Mouse (Mus musculus) limb, embryonic 12.5 days (tissue): Measurements from ENCODE around the gene Gatad2b. TPM values are rescaled to one million over a fixed set of nuclear protein-coding genes. Genes with fewer than 3 reads are reported as not detected.

Experiments
- ATAC-seq: fragments of 200-750 bp; cut with Nextera tagmentation; 2 replicates; pipeline ENCODE4 v1.8.0; 2017; ENCODE audit warnings: low read depth, moderate TSS enrichment; ENCODE audit not compliant: insufficient number of reproducible peaks, insufficient read depth, low FRiP score, low TSS enrichment
- H3K27ac ChIP-seq: fragments of 300-500 bp; sonication (generic); 2 replicates; pipeline ENCODE4 v1.5.1; 2016; ENCODE audit warnings: mild to moderate bottlenecking, moderate library complexity
- H3K27me3 ChIP-seq: fragments of 300-500 bp; sonication (generic); 2 replicates; pipeline ENCODE4 v1.6.1; 2016; ENCODE audit warnings: mild to moderate bottlenecking, moderate library complexity
- H3K36me3 ChIP-seq: fragments of 300-500 bp; sonication (generic); 2 replicates; pipeline ENCODE4 v1.6.1; 2016; ENCODE audit warnings: mild to moderate bottlenecking, moderate library complexity
- H3K4me1 ChIP-seq: fragments of 300-500 bp; sonication (generic); replicated peaks from 2 replicates; pipeline ENCODE4 v1.6.1; 2016
- H3K4me2 ChIP-seq: fragments of 300-500 bp; sonication (generic); 2 replicates; pipeline ENCODE4 v1.6.1; 2016; ENCODE audit warnings: mild to moderate bottlenecking, moderate library complexity
- H3K4me3 ChIP-seq: fragments of 300-500 bp; sonication (generic); replicated peaks from 2 replicates; pipeline ENCODE4 v1.5.1; 2016; ENCODE audit warnings: mild to moderate bottlenecking
- H3K9ac ChIP-seq: fragments of 300-500 bp; sonication (generic); replicated peaks from 2 replicates; pipeline ENCODE4 v1.6.1; 2016; ENCODE audit warnings: mild to moderate bottlenecking, moderate library complexity
- H3K9me3 ChIP-seq: fragments of 300-500 bp; sonication (generic); 2 replicates; pipeline ENCODE4 v1.6.1; 2016; ENCODE audit warnings: mild to moderate bottlenecking, moderate library complexity
- WGBS: fragments of 180-500 bp; shearing (Covaris S2); methylation state at CpG from one replicate; pipeline ENCODE4 v1.1.7; 2016; 5-methylcytosine and 5-hydroxymethylcytosine counted together
- microRNA-seq: library from miRNA; unstranded; fragments of <30 nt; microRNA quantifications from one replicate; pipeline ENCODE4, GENCODE M21; 2017
- polyA plus RNA-seq: library from polyadenylated mRNA; unstranded; fragments of >200 nt; fragmentation: Nextera tagmentation; extraction: Ambion mirVana; gene quantifications from 2 replicates; pipeline ENCODE4 v1.2.1, GENCODE M21; 2016

Gatad2b gene
- polyA plus RNA-seq, 1 experiment from 2014 or later, result 19.5 TPM

DNA sequence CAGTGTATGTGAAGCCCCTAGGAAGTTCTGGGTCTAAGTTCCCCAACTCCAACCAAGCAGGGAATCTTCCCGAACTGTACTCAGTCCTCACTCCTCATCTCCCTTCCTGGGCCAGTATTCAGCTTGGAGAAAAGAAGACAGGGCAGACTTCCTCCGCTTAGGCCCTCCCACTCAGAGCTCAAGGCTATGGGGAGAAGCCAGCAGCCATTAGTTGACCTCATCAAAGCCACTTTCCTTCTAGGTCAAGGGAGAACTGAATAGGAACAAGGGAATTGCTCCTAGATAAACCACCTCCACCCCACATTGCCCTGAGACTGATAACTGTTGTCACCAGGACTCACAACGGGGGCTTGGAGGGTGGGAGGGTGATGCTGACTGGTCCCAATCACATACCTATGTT lies 111.1 kb downstream of the Gatad2b start:
- WGBS, result 89% methylated on average over 3 of the region's 3 CpGs
- Histone ChIP-seq H3K4me1 (no peaks in the 10 kb centered on the region), H3K4me3 (no peak overlapping the region), H3K9me3 (no peaks in the 10 kb centered on the region), H3K27ac (no peak overlapping the region), H3K4me2 (no peak overlapping the region), H3K9ac (no peak overlapping the region), H3K27me3 (no peaks in the 10 kb centered on the region), H3K36me3 (peaks cover 100% of the 10 kb centered on the region)
- ATAC-seq, result no peak

- 76% methylated on average over 4 of the region's 4 CpGs for WGBS
- Histone ChIP-seq H3K9me3 (no peaks in the 10 kb centered on the region), H3K36me3 (peaks cover 100% of the 10 kb centered on the region), H3K9ac (no peak overlapping the region), H3K4me1 (no peaks in the 10 kb centered on the region), H3K27me3 (no peaks in the 10 kb centered on the region), H3K27ac (no peak overlapping the region), H3K4me3 (no peak overlapping the region), H3K4me2 (no peak overlapping the region)
- ATAC-seq, result no peak
Measured at GRCm38 (mm10) chr3:90404609-90405008, 111.6 kb downstream of the Gatad2b start.

- Histone ChIP-seq H3K27me3 (no peaks in the 10 kb centered on the region), H3K4me3 (no peak overlapping the region), H3K27ac (no peak overlapping the region), H3K4me2 (no peak overlapping the region), H3K4me1 (no peaks in the 10 kb centered on the region), H3K36me3 (peaks cover 100% of the 10 kb centered on the region), H3K9me3 (no peaks in the 10 kb centered on the region), H3K9ac (no peak overlapping the region)
- WGBS, result 96% methylated on average over 5 of the region's 5 CpGs
- no peak for ATAC-seq
Measured at GRCm38 (mm10) chr3:90406414-90406813, 113.4 kb downstream of the Gatad2b start.

DNA sequence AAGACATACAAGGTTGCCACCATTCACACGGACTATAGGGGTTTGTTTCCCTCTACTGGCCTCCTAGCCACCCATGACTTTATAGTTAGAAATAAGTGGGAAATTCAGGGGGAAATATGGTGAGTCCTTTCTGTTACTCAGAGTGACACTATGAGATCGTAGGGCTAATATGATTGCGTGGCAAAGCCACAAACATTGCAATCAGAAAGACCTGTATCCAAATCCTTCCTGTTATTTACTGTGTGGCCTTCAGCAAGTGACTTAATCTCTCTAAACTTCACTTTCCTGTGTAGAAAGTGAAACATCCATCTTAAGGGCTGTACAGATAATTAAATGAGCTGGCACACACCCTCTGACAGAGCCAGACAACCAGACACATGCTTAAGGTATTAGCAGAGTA lies 115.7 kb downstream of the Gatad2b start:
- no peak overlapping the region for H3K27ac ChIP-seq

DNA sequence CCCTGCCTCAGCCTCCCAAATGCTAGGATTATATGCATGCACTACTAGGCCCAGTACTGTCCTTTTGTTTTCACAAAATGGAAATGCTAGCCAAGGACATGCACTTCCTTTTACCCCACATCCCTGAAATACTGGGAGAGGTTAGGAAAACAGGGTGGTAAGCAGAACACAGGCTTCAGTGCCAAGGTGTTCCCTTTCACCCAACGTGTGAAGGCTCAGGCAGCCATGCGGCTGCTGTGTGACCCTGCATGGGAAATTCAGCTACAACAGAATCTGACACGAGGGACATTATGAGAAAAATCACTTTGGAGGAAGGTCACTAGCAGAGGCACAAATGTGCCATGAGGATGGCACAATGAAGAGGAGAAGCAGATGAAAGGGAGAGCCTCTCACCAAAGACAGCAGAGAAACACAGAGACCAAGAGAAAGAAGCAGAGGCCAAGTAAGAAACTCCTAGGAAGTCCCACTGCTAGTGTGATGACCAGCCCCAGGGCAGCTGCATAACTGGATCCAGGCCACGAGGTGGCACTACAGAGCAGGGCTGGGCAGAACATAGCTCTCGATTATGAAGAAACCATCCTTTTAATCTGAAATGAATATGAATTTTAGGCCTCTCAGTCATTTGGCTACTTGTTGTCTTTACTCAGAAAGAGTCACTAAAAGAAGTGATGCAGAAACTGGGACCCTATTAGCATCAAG lies 119.5 kb downstream of the Gatad2b start:
- 49% methylated on average over 5 of the region's 5 CpGs for WGBS
- Histone ChIP-seq H3K27me3 (no peaks in the 10 kb centered on the region), H3K9ac (no peak overlapping the region), H3K4me1 (no peaks in the 10 kb centered on the region), H3K4me2 (no peak overlapping the region), H3K9me3 (no peaks in the 10 kb centered on the region), H3K36me3 (peaks cover 97% of the 10 kb centered on the region), H3K4me3 (no peak overlapping the region), H3K27ac (no peak overlapping the region)
- ATAC-seq, result no peak

More for the DNA sequence above, 115.7 kb downstream of the Gatad2b start:
- Histone ChIP-seq H3K27me3 (no peaks in the 10 kb centered on the region), H3K4me3 (no peak overlapping the region), H3K36me3 (peaks cover 98% of the 10 kb centered on the region), H3K9ac (no peak overlapping the region), H3K4me2 (no peak overlapping the region), H3K9me3 (no peaks in the 10 kb centered on the region), H3K4me1 (no peaks in the 10 kb centered on the region)
- 93% methylated on average over 3 of the region's 3 CpGs for WGBS
- no peak for ATAC-seq

GRCm38 (mm10) chr3:90413011-90413396 lies 120.0 kb downstream of the Gatad2b start:
- Histone ChIP-seq H3K4me1 (no peaks in the 10 kb centered on the region), H3K9me3 (no peaks in the 10 kb centered on the region), H3K9ac (no peak overlapping the region), H3K27me3 (no peaks in the 10 kb centered on the region), H3K4me3 (no peak overlapping the region), H3K27ac (no peak overlapping the region), H3K36me3 (peaks cover 97% of the 10 kb centered on the region), H3K4me2 (no peak overlapping the region)
- no peak for ATAC-seq
- 56% methylated on average over 3 of the region's 3 CpGs for WGBS

Small RNA genes within 50 kb of the gene (microRNA-seq; reads per million reads assigned to microRNA genes)
- gene Mir7012, result not detected

Other genes starting within 250 kb of the Gatad2b start
- gene 4933434E20Rik, start 241.5 kb upstream of the Gatad2b start, polyA plus RNA-seq, result 143 and 166 TPM in 2 replicates
- gene Ubap2l, start 240.6 kb upstream of the Gatad2b start, polyA plus RNA-seq, result 191 and 212 TPM in 2 replicates
- gene Tpm3, start 220.5 kb upstream of the Gatad2b start, polyA plus RNA-seq, result 516 and 518 TPM in 2 replicates
- 0.44 and 0.50 TPM in 2 replicates for gene Nup210l, start 189.0 kb upstream of the Gatad2b start, polyA plus RNA-seq
- 1,443 and 1,486 TPM in 2 replicates for gene Rps27, start 79.5 kb upstream of the Gatad2b start, polyA plus RNA-seq
- 28.2 and 29.8 TPM in 2 replicates for gene Rab13, start 79.5 kb upstream of the Gatad2b start, polyA plus RNA-seq
- gene Jtb, start 61.6 kb upstream of the Gatad2b start, polyA plus RNA-seq, result 86.2 and 88.6 TPM in 2 replicates
- gene Creb3l4, start 49.7 kb upstream of the Gatad2b start, polyA plus RNA-seq, result 11.7 and 12.9 TPM in 2 replicates
- gene Slc39a1, start 45.0 kb upstream of the Gatad2b start, polyA plus RNA-seq, result 56.8 and 62.0 TPM in 2 replicates
- 18.6 and 30.3 TPM in 2 replicates for gene Crtc2, start 39.0 kb upstream of the Gatad2b start, polyA plus RNA-seq
- gene Dennd4b, start 28.0 kb upstream of the Gatad2b start, polyA plus RNA-seq, result 5.7 and 5.9 TPM in 2 replicates
- gene Slc27a3, start 96.8 kb downstream of the Gatad2b start, polyA plus RNA-seq, result 43.6 and 43.8 TPM in 2 replicates
- gene Ints3, start 140.4 kb downstream of the Gatad2b start, polyA plus RNA-seq, result 43.4 and 44.5 TPM in 2 replicates
- 2.7 and 3.8 TPM in 2 replicates for gene Npr1, start 172.7 kb downstream of the Gatad2b start, polyA plus RNA-seq
- gene Ilf2, start 182.9 kb downstream of the Gatad2b start, polyA plus RNA-seq, result 329 and 362 TPM in 2 replicates
- 66.2 and 71.3 TPM in 2 replicates for gene Snapin, start 197.9 kb downstream of the Gatad2b start, polyA plus RNA-seq
- 210 and 213 TPM in 2 replicates for gene Chtop, start 216.3 kb downstream of the Gatad2b start, polyA plus RNA-seq
- gene S100a1, start 221.2 kb downstream of the Gatad2b start, polyA plus RNA-seq, result 7.3 and 8.3 TPM in 2 replicates
- 19.8 and 20.1 TPM in 2 replicates for gene S100a13, start 221.3 kb downstream of the Gatad2b start, polyA plus RNA-seq
- 0.20 and 1.0 TPM in 2 replicates for gene S100a14, start 233.7 kb downstream of the Gatad2b start, polyA plus RNA-seq
- 39.6 and 43.7 TPM in 2 replicates for gene S100a16, start 244.1 kb downstream of the Gatad2b start, polyA plus RNA-seq